Mouse (Mus musculus) lung, postnatal 36 days (tissue): ENCODE results near the gene Ppbp.

Experiments
- DNase-seq: peaks from one replicate; pipeline ENCODE4 v3.0.0; 2022; ENCODE audit warnings: mixed read lengths

Ppbp gene

DNA sequence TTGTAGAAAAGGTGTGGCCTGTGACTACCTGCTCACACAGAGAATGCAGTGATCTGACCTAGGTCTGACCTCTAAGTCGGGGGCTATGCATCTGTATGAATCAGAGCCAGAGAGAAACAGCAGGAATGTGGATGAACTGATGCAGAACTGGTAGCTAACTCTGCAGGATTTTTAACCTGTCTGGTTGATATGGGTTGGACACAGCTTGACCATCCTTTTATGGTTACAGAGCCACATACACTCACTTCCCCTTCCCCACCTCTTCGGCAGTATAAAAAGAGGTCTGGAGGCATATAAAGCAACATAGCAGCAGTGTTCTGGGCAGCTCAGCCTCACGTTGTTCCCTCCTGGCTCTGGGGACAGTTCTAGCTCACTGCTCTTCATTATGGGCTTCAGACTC is at the start of gene Ppbp:
Gene Ppbp (plus strand): TSS at position 301 of the 400 bp plus-strand sequence.
- no peak for DNase-seq

DNA sequence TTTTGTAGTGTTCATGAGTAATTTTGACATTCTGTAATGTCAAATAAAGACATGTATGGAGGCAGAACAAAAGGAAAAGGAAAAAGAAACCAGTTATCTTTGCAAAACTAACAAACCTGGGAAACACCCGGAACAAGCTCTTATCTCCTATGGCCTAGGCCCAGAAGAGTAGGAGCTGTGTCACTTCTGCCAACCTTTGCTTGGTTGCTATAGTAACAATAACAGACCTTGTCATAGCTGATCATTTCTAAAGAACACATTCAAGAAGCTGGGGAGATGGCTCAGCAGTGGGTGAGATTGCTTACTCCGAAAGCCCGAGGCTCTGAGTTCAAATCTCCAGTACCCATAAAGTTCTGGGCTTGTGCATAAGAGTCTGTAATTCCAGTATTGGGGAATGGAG is 45.7 kb upstream of the Ppbp start:
- no peak for DNase-seq

DNA sequence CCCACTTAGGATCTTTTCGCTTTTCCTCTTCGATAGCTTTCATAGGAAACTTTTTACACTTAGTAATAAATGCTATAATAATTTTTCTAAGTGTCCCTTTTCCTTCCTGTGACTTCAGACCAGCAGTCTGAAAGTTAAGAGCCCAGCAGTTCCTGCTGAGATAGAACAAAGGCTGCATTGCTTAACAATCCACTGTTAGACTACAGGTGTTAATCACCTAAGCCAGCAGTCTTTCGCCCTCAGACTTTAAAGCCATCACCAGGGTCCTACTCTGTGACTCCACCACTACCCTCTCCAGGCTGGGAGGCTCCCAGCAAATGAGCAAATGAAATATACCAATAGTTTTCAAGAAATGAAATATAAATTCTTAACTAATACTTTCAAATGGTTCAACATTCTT is 40.1 kb upstream of the Ppbp start:
- no peak for DNase-seq

DNA sequence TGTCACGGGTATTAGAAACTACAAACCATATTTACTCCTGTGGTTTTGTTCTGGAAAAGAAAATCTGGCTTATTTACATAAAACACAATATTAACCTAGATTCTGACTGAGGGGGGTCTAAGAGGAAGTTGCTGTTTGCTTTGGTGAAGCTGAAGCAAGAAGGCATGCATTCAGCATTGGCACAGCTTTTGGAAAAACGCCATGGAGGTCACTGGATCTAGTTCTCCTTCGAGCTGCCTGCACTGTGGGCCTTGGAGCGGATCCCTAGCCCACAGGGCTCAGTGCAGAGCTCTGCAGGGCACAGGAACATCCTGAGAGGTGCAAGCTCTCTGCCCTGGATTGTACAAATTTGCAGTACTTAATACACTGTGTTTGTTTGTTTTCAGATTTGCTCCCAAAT is 36.8 kb upstream of the Ppbp start:
- peak; percentile 49 for DNase-seq

DNA sequence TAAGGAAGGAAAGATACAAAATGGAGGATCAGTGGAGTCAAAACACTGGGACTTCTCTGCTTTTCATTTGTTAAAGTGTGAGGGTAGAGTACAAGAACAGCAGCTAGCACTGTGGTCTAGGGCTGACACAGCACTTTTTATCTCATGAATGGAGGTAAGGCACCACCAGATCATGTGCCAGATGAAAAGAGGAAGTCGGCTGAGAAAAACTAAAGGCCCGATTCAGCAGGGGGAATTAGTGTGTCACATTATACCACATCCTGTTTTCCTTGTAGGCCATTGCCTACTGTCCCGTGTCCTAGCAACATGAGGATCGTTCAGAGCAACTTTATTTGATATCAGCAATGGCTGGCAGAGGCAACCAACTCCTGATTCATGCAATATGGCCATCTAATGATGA is 26.3 kb upstream of the Ppbp start:
- peak; percentile 51 for DNase-seq

DNA sequence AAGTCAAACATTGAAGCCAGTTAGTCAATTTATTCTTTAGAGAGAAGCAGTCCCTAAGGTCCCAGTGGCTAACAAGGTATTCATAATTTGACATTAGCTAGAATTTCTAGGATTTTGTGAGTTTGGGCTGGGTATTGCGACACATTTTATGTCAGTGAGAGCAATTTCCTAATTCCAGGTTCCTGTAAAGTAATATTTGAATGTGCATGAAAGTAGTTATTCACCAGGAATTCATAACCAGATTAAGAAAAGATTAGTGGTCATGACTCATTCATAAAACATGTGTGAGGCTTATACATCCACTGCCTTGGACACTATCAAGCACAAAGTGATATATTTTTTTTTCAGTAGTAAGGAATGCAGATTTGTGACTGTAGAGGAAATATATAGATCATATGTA is 14.4 kb upstream of the Ppbp start:
- no peak for DNase-seq

DNA sequence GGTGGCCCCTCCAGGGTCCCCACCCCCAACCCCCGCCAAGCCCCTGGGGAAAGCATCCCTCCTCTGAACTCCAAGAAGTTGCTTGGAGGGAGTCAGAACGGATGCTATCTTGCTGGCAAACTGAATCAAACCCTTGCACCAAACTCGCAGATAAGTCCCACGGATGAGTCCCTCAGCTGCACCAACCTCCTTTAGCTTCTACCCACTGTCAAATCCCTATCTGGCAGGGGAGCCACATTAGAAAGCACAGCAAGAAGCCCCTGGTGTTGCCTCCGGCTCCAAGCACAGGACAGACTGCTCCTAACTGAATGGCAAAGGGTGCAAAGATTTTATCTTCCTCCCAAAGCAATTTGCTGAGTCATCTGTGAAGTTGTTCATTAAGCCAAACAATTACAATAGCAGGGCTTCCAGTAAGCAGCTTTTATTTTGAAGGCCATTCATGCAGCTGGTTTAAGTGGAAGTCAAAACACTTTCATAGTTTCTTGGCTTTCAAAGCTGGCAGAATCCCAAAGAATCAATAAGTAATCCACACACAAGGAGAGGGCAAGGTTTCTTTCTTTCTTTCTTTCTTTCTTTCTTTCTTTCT is 10.2 kb upstream of the Ppbp start:
- DNase-seq, result peak; percentile 58

DNA sequence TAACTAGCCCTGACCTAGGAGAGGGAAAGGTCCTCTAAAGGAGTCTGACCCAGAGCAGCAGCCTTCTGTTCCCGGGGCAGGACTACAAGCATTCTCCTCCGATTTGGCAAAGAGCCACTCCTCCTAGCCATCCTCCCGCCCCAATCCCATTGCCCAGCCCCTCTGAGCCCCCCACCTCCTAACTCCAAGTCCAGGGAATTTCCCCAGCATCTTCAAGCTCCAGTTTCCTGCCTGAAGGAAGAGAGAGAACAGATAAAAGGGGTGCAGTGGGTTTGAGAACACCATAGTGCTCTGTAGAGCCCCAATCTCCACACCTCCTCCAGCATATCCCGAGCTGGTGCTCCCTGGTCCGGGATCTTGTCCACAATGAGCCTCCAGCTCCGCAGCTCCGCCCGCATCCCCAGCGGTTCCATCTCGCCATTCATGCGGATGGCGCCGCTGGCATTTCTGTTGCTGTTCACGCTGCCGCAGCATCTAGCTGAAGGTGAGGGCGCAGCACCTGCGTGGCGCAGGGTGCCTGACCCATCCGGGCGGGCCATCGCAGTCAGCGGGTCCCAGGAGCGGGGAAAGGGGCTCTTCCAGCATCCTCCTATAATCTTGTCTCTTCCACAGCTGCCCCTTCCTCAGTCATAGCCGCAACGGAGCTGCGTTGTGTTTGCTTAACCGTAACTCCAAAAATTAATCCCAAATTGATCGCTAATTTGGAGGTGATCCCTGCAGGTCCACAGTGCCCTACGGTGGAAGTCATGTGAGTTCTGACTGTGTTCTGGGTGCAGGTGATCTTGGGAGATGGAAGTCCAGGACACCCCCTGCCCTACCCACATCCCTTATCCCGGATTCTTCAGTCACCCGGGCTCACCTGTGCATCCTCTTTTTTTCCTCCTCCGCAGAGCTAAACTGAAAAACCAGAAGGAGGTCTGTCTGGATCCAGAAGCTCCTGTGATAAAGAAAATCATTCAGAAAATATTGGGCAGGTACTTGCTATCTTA is 8.9 kb upstream of the Ppbp start, which contains the start of gene Cxcl5:
Gene Cxcl5 (plus strand): TSS at position 284 of the 989 bp plus-strand sequence.
- DNase-seq, result no peak

DNA sequence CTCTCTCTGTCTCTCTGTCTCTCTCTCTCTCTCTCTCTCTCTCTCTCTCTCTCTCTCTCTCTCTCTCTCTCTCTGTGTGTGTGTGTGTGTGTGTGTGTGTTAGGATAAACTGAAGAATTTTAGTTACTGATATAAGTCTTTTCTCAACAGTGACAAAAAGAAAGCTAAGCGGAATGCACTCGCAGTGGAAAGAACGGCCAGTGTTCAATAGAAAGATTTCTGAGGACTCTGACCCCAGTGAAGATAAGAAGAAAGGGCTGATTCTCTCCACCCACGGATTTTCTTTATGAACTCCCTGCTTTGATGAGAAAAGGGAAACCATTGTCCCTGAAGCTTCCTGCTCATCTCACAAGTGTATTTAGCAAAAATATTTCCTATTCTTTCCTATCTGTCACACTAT is 8.0 kb upstream of the Ppbp start:
- DNase-seq, result no peak

DNA sequence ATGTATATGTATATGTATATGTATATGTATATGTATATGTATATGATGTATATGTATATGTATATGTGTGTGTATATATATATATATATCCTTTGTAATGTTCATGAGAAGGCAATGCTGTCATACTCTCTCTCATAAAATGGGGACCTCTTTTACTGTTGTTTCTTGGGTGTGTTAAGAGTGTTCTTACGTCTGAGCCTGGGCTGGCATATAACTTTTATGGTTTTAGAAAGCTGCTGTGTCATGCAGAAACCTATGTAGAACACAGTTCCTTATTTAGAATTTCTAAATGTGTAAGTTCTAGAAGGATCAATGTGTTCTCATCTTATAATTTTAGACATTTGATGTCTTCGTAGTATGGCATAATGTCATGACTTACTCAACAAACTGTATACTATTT is 7.5 kb upstream of the Ppbp start:
- no peak for DNase-seq

DNA sequence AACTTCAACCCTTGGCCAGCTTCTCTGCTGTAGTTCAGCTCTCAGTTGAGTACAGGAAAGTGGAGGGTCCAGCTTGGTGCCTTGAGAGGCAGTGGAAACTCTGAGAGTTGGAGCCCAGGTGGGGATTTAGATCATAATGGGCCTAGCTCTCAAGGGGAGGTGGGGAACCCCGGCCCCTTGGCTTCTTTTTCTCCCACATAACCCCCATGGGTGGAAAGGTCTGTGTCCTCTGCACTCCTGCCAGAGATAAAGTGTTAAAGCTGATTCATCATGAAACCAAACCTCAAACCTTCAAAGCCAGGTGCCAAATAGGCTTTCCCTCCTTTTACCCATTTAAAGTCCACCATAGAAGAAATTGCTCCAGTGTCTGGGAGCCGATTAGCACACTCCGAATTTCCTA is 6.5 kb upstream of the Ppbp start:
- no peak for DNase-seq

DNA sequence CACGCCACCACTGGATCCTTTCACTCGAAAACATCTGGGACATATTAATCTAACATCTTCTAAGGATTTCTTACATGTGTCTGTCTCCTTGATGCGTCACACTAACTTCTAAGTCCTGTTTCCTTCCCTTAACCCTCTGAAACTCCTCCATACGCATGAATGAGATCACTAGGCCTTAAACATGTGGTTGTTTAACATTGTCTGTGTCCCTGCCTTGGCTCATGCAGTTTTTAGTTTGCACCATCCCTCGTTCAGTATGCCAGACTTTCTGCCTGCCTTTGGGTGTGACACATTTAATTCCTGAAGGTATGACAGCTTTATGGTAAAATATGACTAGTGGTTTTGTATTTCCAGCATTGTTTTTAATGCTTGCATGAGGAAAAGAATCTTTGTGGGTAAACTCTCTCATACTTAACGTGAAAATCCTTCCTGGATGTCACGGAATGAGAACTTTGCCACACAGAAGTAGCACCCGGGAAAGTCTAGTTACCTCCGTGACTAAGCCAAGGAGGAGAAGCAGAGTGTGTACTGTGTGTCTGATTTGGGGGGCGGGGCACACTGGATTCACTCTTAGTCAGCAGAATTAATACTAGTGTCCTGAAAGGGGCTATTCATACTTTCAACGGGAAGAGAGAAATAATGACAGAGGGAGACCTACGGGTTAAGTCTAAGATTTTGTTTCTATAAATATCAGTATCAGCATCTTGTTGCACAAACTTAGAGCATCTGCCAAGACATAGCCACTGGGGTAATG is 4.2 kb upstream of the Ppbp start:
- DNase-seq, result no peak

DNA sequence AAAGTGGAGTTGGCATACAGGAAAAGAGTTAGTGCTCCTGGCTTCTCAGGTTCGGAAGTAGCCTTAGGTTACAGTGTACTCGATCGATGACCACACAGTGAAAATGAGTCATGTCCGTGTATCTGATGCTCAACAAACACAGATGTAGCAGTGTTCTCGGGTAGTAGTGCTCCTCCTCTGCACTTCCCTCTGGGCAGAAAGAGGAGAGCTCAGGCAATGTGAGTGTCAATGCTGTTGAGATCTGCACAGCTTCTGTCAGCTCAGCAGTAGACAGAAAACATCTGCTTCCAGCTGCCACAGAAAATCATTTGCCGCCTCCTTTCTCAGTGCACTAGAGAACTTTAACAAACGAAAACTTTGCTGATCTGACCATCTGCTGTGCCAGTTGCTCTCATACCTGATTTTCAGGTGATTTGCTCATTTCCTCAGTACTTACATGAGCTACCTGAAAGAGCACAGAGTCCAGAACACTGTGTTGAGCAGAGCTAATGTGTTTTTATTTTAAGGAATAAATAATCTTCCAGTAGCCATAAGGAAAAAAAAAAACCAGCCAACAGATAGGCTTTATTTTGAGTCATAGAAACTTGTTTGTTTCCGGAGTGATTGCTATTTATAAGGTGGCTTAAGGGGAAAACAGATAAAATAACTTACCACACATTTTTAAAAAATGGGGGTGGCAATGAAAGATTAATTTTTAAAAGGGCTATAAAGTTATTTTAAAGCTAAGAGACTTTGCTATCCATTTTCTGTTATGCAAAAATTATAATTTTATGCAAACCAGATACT is 2.3 kb upstream of the Ppbp start:
- no peak for DNase-seq

DNA sequence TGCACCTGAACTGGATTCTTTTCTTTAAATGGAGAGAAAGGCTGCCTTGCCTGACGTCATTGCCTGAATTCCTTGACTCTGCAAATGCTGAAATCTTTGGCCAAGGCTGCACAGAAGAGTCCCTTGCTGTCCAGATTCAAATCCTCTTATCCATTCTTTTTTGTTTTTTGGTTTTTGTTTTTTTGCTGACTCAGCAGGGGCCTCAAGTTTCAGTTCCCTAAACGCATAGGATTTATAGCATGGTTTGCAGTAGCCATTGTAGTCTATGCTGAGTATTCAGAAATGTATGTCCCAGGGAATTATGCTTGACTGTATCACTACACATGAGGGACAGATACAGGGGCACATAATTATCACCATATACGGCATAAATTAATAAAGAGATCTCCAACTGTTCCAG is 3.1 kb downstream of the Ppbp start:
- no peak for DNase-seq

DNA sequence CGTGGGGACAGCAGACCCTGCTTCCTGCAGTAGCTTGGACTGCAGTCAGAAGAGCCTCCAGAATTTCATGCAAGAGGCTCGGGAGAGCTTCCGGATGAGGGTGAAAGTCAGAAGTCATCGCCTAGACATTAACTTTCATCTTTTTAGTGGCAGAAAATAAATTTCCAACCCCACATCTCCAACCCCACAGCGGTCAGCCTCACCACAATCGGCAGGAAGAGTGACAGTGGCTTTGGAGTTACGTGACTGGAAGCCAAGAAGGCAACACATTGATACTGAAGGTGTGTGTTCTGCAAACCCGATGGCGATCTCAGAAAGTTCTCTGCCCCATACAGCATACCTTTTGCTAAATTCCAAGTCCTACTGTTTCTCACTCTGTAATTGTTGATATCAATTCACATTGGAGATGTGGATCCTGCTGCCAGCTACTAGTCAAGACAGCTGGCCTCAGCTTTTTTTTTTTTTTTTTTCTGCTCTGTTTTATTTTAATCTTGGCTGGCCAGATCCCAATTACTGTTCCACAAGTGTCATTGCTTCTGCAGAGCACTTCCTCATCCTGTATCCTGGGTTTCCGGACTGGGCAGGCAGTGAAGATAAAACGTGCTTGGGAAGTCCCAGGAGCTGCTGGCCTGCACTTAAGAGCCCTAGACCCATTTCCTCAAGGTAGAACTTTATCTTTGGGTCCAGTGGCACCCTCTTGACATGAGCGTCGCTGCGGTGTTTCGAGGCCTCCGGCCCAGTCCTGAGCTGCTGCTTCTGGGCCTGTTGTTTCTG is 3.7 kb downstream of the Ppbp start, which contains the start of gene Pf4:
Gene Pf4 (plus strand): TSS at position 556 of the 774 bp plus-strand sequence.
- peak; percentile 49 for DNase-seq

DNA sequence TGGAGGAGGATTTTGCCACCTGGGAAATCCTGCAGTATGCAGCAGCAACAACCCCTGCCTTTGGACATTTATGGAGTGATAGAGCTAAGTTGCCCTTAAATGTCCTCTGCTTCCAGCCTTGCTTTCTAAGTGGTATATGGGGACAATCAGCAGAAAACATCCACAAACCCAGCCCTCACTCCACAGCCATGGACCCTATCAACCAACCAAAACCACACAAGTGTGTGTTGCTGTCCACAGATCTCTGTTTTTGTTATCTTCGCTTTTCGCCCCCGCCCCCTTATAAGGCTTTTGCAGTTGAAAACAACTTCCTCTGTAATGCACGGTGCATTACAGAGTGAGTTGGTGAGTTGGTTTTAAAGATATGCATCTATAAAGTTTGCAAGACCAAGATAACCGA is 7.2 kb downstream of the Ppbp start:
- DNase-seq, result no peak

DNA sequence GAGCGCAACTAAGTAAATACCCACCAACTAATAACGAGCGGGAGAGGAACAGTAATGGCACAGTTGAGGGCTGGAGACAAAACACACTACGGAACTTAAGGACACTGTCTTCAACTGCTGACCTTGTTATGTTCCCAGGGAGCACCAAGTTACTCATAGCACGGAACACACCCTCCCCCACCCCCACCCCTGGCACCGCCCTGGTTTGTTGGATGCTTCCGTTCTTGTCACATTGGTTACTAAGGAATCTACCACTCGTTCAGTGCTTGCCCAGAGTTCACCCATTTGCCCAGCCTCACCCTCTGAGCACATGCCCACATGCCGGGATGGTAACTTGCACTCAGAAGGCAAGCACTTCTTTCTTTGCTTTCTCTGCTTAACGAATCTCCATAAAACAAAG is 9.3 kb downstream of the Ppbp start:
- no peak for DNase-seq

DNA sequence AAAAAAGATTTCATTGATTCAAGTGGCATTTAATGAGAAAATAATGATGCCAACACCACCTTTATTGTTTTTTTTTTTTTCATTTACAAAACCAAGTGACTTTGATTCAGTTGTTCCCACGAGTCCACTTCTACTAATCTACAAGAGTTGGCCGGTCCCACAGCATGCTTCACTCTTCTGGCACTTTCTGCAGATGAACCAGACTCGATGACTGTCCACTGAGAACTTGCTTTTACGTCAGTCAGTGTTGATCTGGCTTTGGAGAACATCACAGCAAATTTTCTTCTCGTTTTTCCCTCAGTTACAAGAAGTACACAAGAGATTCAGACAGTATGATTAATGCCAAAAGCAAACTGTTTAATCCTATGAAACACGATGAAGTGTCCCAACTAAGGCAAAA is 10.5 kb downstream of the Ppbp start:
- no peak for DNase-seq

DNA sequence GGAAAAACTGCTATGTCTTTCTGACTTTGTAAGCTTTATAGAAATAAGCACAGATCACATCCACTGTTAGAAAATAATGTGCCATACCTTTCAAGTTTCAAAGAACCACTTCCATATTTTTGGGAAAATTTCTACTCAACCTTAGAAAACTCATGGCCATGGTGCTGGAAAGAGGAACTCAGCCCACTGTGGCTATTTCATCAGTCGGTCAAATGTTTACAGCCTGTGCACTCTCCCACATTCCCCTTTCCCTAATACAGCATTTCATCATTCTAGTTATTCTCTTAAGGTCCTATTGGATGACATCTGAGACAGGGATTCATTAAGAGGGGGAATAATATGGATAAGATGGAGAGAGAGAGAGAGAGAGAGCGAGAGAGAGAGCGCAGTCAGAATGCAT is 15.4 kb downstream of the Ppbp start:
- peak; percentile 15 for DNase-seq

DNA sequence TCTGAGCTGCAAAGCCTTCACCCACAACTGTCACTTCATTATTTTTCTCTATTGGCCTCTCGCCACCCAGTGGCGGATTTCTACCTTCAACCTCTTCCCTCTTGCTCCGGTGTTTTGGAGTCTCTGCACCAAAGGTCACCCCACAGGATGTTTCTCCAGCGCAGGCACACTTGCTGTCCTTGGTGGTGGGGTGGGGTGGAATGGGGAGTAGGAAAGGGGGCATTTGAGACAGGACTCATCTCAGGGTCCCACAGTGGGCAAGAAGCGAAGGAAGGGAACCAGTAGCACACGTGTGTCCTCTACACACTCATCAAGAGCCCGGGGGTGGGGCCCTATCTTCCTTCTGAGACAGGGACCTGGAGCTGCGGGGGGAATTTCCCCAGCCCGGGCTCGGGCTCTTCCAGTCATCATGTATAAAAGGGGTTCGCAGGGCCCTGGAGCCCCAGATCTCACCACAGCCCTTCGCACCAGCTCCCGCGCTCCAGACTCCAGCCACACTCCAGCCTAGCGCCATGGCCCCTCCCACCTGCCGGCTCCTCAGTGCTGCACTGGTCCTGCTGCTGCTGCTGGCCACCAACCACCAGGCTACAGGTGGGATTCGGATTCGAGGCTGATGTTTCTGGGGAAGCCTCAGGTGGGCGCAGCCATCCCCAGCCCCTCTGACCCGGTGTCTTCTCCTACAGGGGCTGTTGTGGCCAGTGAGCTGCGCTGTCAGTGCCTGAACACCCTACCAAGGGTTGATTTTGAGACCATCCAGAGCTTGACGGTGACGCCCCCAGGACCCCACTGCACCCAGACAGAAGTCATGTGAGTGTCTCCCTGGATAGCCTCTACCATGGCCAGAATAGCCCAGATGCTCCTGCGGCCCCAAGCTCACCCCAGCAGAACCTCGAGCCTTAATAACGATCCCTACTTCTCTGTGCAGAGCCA is 17.6 kb downstream of the Ppbp start, which contains the start of gene Cxcl3:
Gene Cxcl3 (plus strand): TSS at position 445 of the 930 bp plus-strand sequence.
- peak; percentile 79 for DNase-seq

DNA sequence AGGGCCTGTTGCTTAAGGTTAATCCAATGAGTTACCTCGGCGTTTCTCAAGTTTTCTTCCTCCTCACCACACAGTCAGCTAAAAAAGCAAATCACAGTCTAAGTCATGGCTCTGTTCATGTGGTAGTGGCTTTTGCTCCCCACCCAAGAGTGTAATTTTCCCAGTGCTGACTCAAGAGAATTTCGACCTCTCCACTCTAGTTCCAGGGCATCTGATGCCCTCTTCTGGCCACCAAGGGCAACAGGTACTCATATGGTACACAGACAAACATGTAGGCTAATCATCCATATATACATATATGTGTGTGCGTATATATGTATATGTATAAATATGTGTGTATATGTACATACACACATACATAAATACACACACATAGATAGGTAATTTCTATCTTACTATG is 19.8 kb downstream of the Ppbp start:
- no peak for DNase-seq
